Mouse (Mus musculus): Measurements from ENCODE around the gene Tecpr1. TPM values are rescaled to one million over a fixed set of nuclear protein-coding genes. Genes with fewer than 3 reads are reported as not detected.

Gene Tecpr1
- total and polyA plus RNA-seq, 2 experiments from 2014 or later: 13.5 to 28.3 TPM

GRCm38 (mm10) chr5:144218061-144218460, 5.4 kb downstream of the Tecpr1 start:
- no peaks in the 10 kb centered on the region for H3K27me3 ChIP-seq (ENCODE audit: control insufficient read depth, insufficient read depth, low read length)
- WGBS: 83% methylated on average over 7 of the region's 7 CpGs
- no peak for DNase-seq (ENCODE audit: low spot score)

DNA sequence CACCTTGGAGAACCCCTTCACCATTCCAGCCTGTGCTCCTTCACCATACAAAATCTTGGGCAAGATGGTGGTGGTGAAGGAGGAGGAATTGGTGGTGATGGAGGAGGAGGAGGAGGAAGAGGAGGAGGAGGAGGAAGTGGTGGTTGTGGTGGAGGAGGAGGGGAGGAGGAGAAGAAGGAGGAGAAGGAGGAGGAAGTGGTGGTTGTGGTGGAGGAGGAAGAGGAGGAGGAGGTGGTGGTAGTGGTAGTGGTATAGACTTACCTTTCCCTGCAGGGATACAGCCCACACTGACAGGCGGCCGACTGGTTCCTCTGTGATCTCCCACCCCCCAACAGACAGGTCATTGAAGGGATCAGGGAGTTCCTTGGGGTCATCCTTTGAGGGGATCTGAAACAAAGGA, 7.4 kb downstream of the Tecpr1 start:
- DNase-seq (ENCODE audit: low spot score) (no peak), ATAC-seq (ENCODE audit: insufficient read depth, low read depth) (no peak)
- no peak overlapping the region for H3K9ac ChIP-seq (replicated peaks; ENCODE audit: low read depth, low read length)
- no peak for TF ChIP-seq CTCF (IDR thresholded peaks at IDR 0.05; ENCODE audit: low read depth)
- TF ChIP-seq EP300 (IDR thresholded peaks at IDR 0.05; ENCODE audit: low read depth): no peak
- H3K4me3 ChIP-seq (ENCODE audit: low read depth, low read length): no peak overlapping the region
- 82% methylated on average over 2 of the region's 2 CpGs for WGBS
- H3K9me3 ChIP-seq (replicated peaks; ENCODE audit: control insufficient read depth, low read length): no peaks in the 10 kb centered on the region
- no peaks in the 10 kb centered on the region for H3K27me3 ChIP-seq (ENCODE audit: control insufficient read depth, insufficient read depth, low read length)
- H3K4me1 ChIP-seq (ENCODE audit: control insufficient read depth, insufficient read depth): 0 out of 2 replicates have a peak, but pooled peaks cover 3% of the 10 kb centered on the region
- no peak overlapping the region for H3K27ac ChIP-seq (ENCODE audit: low read depth)
- peaks cover 27% of the 10 kb centered on the region for H3K36me3 ChIP-seq (replicated peaks; ENCODE audit: control insufficient read depth, insufficient read depth, low read length)
- H3K4me2 ChIP-seq (ENCODE audit: low read depth, low read length): no peak overlapping the region

More at GRCm38 (mm10) chr5:144218061-144218460, 5.4 kb downstream of the Tecpr1 start:
- Histone ChIP-seq H3K36me3 (replicated peaks; ENCODE audit: control insufficient read depth, insufficient read depth, low read length) (peaks cover 16% of the 10 kb centered on the region), H3K9me3 (replicated peaks; ENCODE audit: control insufficient read depth, low read length) (no peaks in the 10 kb centered on the region), H3K4me3 (ENCODE audit: low read depth, low read length) (no peak overlapping the region), H3K4me2 (ENCODE audit: low read depth, low read length) (no peak overlapping the region), H3K27ac (ENCODE audit: low read depth) (no peak overlapping the region), H3K9ac (replicated peaks; ENCODE audit: low read depth, low read length) (no peak overlapping the region), H3K4me1 (ENCODE audit: control insufficient read depth, insufficient read depth) (0 out of 2 replicates have a peak, but pooled peaks cover 7% of the 10 kb centered on the region)
- TF ChIP-seq EP300 (IDR thresholded peaks at IDR 0.05; ENCODE audit: low read depth) (no peak), CTCF (IDR thresholded peaks at IDR 0.05; ENCODE audit: low read depth) (no peak)
- ATAC-seq (ENCODE audit: insufficient read depth, low read depth): no peak

GRCm38 (mm10) chr5:144214453-144214852, 9.0 kb downstream of the Tecpr1 start:
- H3K9me3 ChIP-seq (replicated peaks; ENCODE audit: control insufficient read depth, low read length): no peaks in the 10 kb centered on the region
- H3K4me1 ChIP-seq (ENCODE audit: control insufficient read depth, insufficient read depth): no peaks in the 10 kb centered on the region
- no peak overlapping the region for H3K4me3 ChIP-seq (ENCODE audit: low read depth, low read length)
- ATAC-seq (ENCODE audit: insufficient read depth, low read depth): no peak
- WGBS: 32% methylated on average over 7 of the region's 7 CpGs
- H3K4me2 ChIP-seq (ENCODE audit: low read depth, low read length): no peak overlapping the region
- H3K27ac ChIP-seq (ENCODE audit: low read depth): no peak overlapping the region
- no peak overlapping the region for H3K9ac ChIP-seq (replicated peaks; ENCODE audit: low read depth, low read length)
- TF ChIP-seq CTCF (IDR thresholded peaks at IDR 0.05; ENCODE audit: low read depth): peak; percentile 87
- TF ChIP-seq EP300 (IDR thresholded peaks at IDR 0.05; ENCODE audit: low read depth): no peak
- peaks cover 42% of the 10 kb centered on the region for H3K36me3 ChIP-seq (replicated peaks; ENCODE audit: control insufficient read depth, insufficient read depth, low read length)
- no peaks in the 10 kb centered on the region for H3K27me3 ChIP-seq (ENCODE audit: control insufficient read depth, insufficient read depth, low read length)
- DNase-seq (ENCODE audit: low spot score): peak; percentile 11

DNA sequence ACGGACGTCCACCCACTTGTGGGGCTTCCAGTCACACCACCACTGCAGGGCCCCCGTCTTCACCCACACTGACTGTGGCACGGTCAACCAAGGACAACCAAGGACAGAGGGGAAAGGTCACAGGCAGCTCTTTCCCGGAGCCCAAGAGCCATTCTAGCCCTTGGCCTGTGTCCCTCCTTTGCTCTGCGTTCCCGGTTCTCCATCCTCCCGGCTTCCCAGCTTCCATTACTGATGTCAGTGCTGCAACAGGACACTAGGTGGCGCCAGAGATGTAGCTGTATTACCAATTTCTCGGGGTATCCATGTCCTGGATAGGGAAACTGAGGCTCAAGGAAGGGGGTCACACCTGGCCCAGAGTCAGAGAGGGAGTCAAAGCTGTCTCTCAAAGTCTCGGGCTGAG, 15.9 kb downstream of the Tecpr1 start:
- no peak for ATAC-seq (ENCODE audit: insufficient read depth, low read depth)
- TF ChIP-seq CTCF (IDR thresholded peaks at IDR 0.05; ENCODE audit: low read depth) (peak; percentile 80), EP300 (IDR thresholded peaks at IDR 0.05; ENCODE audit: low read depth) (no peak)
- no peak for DNase-seq (ENCODE audit: low spot score)
- Histone ChIP-seq H3K9ac (replicated peaks; ENCODE audit: low read depth, low read length) (no peak overlapping the region), H3K4me3 (ENCODE audit: low read depth, low read length) (no peak overlapping the region), H3K4me1 (ENCODE audit: control insufficient read depth, insufficient read depth) (no peaks in the 10 kb centered on the region), H3K36me3 (replicated peaks; ENCODE audit: control insufficient read depth, insufficient read depth, low read length) (peaks cover 74% of the 10 kb centered on the region), H3K4me2 (ENCODE audit: low read depth, low read length) (no peak overlapping the region), H3K27me3 (ENCODE audit: control insufficient read depth, insufficient read depth, low read length) (no peaks in the 10 kb centered on the region), H3K27ac (ENCODE audit: low read depth) (no peak overlapping the region), H3K9me3 (replicated peaks; ENCODE audit: control insufficient read depth, low read length) (no peaks in the 10 kb centered on the region)
- WGBS: 47% methylated on average over 11 of the region's 11 CpGs

DNA sequence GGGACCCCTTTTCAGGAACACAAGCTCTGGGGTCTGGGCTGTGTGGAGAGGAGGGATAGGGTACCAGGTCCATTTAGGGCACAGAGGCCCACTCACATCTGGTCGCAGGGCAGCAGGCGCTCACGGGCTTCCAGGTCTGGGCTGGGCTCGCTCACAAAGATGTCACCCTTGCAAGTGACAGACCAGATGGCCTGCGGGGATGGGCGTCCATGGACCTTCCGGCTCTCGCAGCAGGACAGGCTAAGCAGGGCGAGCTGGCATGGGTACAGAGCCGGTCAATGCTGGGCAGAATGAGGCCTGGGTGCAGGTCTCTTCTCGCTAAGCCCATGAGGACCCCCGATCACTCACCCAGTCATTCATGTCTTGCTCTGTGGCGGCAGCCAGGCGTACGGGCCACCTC, 17.3 kb downstream of the Tecpr1 start:
- no peak overlapping the region for H3K4me3 ChIP-seq (ENCODE audit: low read depth, low read length)
- no peaks in the 10 kb centered on the region for H3K27me3 ChIP-seq (ENCODE audit: control insufficient read depth, insufficient read depth, low read length)
- H3K4me1 ChIP-seq (ENCODE audit: control insufficient read depth, insufficient read depth): no peaks in the 10 kb centered on the region
- no peak overlapping the region for H3K27ac ChIP-seq (ENCODE audit: low read depth)
- peaks cover 70% of the 10 kb centered on the region for H3K36me3 ChIP-seq (replicated peaks; ENCODE audit: control insufficient read depth, insufficient read depth, low read length)
- DNase-seq (ENCODE audit: low spot score) (no peak), ATAC-seq (ENCODE audit: insufficient read depth, low read depth) (no peak)
- no peaks in the 10 kb centered on the region for H3K9me3 ChIP-seq (replicated peaks; ENCODE audit: control insufficient read depth, low read length)
- no peak overlapping the region for H3K4me2 ChIP-seq (ENCODE audit: low read depth, low read length)
- 93% methylated on average over 15 of the region's 15 CpGs for WGBS
- TF ChIP-seq CTCF (IDR thresholded peaks at IDR 0.05; ENCODE audit: low read depth) (no peak), EP300 (IDR thresholded peaks at IDR 0.05; ENCODE audit: low read depth) (no peak)
- no peak overlapping the region for H3K9ac ChIP-seq (replicated peaks; ENCODE audit: low read depth, low read length)

GRCm38 (mm10) chr5:144204911-144205310, 18.5 kb downstream of the Tecpr1 start:
- Histone ChIP-seq H3K27ac (ENCODE audit: low read depth) (no peak overlapping the region), H3K9me3 (replicated peaks; ENCODE audit: control insufficient read depth, low read length) (no peaks in the 10 kb centered on the region), H3K4me2 (ENCODE audit: low read depth, low read length) (no peak overlapping the region), H3K9ac (replicated peaks; ENCODE audit: low read depth, low read length) (no peak overlapping the region), H3K36me3 (replicated peaks; ENCODE audit: control insufficient read depth, insufficient read depth, low read length) (peaks cover 58% of the 10 kb centered on the region), H3K27me3 (ENCODE audit: control insufficient read depth, insufficient read depth, low read length) (no peaks in the 10 kb centered on the region), H3K4me1 (ENCODE audit: control insufficient read depth, insufficient read depth) (no peaks in the 10 kb centered on the region), H3K4me3 (ENCODE audit: low read depth, low read length) (no peak overlapping the region)
- no peak for DNase-seq (ENCODE audit: low spot score)
- TF ChIP-seq EP300 (IDR thresholded peaks at IDR 0.05; ENCODE audit: low read depth) (no peak), CTCF (IDR thresholded peaks at IDR 0.05; ENCODE audit: low read depth) (no peak)
- WGBS: 85% methylated on average over 10 of the region's 10 CpGs
- no peak for ATAC-seq (ENCODE audit: insufficient read depth, low read depth)
